Mouse (Mus musculus) spleen, adult 2 months (tissue): ENCODE measurements at regions not wholly inside any gene's neighbourhood (a gene's known extent, or its start where the extent isn't known, plus 50 kb on each side); places are given as distances from the start of the nearest gene placed in this dataset.

ENCODE experiments used
- CTCF ChIP-seq: fragments of 200-500 bp; IDR thresholded peaks from 2 replicates; pipeline ENCODE4 v1.5.1; 2011; ENCODE audit warnings: mild to moderate bottlenecking, inconsistent platforms; ENCODE audit not compliant: insufficient read depth, insufficient read length, insufficient replicate concordance; ENCODE audit errors: extremely low read depth
- POLR2A ChIP-seq: fragments of 200-500 bp; IDR thresholded peaks from 2 replicates; pipeline ENCODE4 v1.6.1; 2011; ENCODE audit warnings: low read depth, low read length, inconsistent platforms

DNA sequence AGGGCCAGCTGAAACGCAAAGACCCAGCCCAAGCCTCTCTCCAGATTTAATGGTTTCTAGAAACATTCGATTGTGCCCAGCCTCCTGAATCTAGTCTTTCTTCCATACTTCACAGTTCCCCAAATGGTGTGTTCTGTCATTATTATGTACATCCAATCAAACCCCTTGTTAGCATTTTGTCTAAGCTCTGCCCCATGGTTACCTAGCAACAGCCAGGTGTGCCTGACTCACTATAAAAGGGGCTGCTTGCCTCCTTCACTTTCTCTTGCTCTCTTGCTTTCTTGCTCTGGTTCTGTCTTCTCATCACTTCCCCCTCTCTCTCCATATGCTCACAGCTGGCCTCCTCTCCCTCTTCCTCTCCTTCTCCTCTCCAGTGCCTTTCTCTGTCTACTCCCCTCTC, 217.8 kb downstream of the Phlda1 start:
- TF ChIP-seq CTCF (no peak), POLR2A (no peak)
